Mouse (Mus musculus) lung, postnatal 0 days (tissue): ENCODE data around the gene Dusp1.

Experiments
- CTCF ChIP-seq: IDR thresholded peaks from 2 replicates; pipeline ENCODE4 v1.5.1; 2016; ENCODE audit warnings: antibody characterized with exemption, mild to moderate bottlenecking
- EP300 ChIP-seq: IDR thresholded peaks from 2 replicates; pipeline ENCODE4 v1.6.1; 2016; ENCODE audit warnings: antibody characterized with exemption, mild to moderate bottlenecking, control low read depth

- TF ChIP-seq CTCF: no peak
- no peak for TF ChIP-seq EP300
Observed at GRCm38 (mm10) chr17:26490072-26490471, 71.9 kb downstream of the Dusp1 start.
